Mouse (Mus musculus): ENCODE results near the gene Akap9. TPM values are rescaled to one million over a fixed set of nuclear protein-coding genes. Genes with fewer than 3 reads are reported as not detected.

Gene Akap9
- polyA plus RNA-seq (2017; shearing (Covaris generic)): 168 TPM

DNA sequence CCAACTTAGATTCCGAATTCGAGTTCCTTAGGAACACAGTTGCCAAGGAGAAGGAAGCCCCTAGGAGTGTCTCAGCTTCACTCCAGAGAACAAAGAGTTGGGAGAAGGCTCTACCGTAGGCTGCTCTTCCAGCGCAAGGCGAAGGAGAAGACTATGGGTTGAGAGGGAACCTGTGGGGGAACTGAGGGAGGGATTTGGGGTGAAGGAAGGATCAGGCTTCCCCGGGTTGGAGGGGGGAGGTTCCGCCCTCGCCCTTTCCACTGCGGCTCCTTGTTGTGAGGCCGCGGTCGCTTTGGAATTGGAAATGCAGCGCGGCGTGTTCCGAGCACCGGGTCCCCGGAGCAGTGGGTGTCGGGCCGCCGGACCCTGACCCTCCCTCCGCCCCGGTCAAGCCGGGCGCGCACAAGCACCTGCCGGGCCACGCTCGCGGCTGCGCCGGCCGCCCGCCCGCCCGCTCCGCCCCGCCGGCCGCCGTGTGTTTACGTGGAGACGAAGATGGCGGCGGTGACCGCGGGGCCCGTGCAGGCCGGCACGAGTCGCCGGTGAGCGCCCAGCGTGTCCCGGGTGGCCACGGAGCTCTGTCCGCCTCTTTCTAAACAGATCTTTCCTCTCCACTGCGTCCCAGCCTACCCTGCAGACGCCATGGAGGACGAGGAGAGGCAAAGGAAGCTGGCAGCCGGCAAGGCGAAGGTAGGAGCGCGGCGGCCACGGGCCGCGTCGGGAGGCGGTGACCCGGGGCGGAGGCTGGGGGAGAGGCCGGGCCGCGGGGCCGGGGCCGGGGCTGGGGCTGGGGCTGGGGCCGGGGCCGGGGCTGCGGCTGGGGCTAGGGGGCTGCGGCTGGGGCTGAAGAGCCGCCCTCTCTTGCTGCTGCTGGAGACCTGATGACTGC is at the start of gene Akap9:
Gene Akap9 (plus strand): TSS at position 254 of the 889 bp plus-strand sequence.

GRCm38 (mm10) chr5:3893459-3894293 is 34.2 kb upstream of the Akap9 start, which contains the start of gene Mterf1a:
TSS of gene Mterf1a (minus strand) at chr5:3893933.

GRCm38 (mm10) chr5:4104341-4105040 is 176.6 kb downstream of the Akap9 start, which contains the start of gene Cyp51:
TSS of gene Cyp51 (minus strand) at chr5:4104746.

Other genes starting within 250 kb of the Akap9 start
- gene Ankib1, start 125.1 kb upstream of the Akap9 start, polyA plus RNA-seq (2017; shearing (Covaris generic)): 8.6 TPM
- 96.1 TPM for gene Krit1, start 124.9 kb upstream of the Akap9 start, polyA plus RNA-seq (2017; shearing (Covaris generic))
- 0.25 TPM for gene Lrrd1, start 82.9 kb upstream of the Akap9 start, polyA plus RNA-seq (2017; shearing (Covaris generic))
- 26.9 TPM for gene Mterf1a, start 34.1 kb upstream of the Akap9 start, polyA plus RNA-seq (2017; shearing (Covaris generic))
- gene Cyp51, start 176.7 kb downstream of the Akap9 start, polyA plus RNA-seq (2017; shearing (Covaris generic)): 50.0 TPM